Mouse (Mus musculus) megakaryocyte progenitor cell, adult 5-6 weeks (primary cell): Measurements from ENCODE around the gene Klhl15. TPM values are rescaled to one million over a fixed set of nuclear protein-coding genes. Genes with fewer than 3 reads are reported as not detected.

ENCODE experiments used
- ATAC-seq: replicated peaks from 2 replicates; pipeline ENCODE4 v1.8.0; 2016; ENCODE audit warnings: mild to moderate bottlenecking, moderate TSS enrichment, inconsistent platforms; ENCODE audit not compliant: poor library complexity
- total RNA-seq, 2 experiments: library from RNA; stranded (forward) in 1 of 2; stranded (reverse) in 1 of 2; fragments of 157-497, 149-512 nt in 1 of 2; fragments of 200-1000 nt in 1 of 2; gene quantifications; 2 replicates each; pipeline versions ENCODE4 v1.2.3 to v1.2.4; 2015 to 2017

Klhl15 gene
- total RNA-seq (2015) (13.4 and 15.6 TPM in 2 replicates), total RNA-seq (2017) (7.2 and 8.4 TPM in 2 replicates)

DNA sequence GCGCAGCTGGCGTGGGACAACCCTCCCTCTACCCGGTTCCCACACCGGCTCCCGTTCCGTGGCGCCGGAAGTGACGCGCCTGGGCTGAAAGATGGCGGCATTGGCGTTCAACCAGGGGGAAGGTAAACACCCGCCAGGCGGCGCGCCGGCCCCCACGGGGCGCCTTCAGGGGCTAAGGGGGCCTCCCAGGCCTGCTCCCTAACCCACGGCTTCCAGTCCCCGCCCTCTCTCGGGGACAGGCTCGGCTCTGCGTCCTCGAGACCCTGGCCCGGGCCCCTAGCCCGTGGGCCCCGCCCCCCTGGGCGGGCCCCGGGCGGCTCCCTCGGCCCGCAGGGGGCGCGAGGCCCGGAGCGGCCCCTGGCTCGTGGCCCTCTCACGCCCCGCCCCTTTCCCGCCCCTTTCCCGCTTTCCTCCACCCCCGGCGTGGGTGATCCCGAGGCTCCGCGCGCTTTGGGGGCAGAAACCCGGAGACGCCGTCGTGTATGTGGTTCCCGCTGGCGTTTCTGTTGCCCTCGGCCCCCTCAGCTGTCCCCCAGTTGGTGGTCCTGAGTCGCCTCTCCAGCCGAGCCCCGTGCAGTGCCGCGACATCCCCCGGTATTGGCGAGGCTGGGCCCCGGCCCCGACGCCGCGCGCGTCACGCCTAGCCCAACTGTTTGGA, at the start of gene Klhl15:
Klhl15 (plus strand) TSS at position 68 of the 658 bp plus-strand sequence.
- ATAC-seq, result peak; percentile 82

DNA sequence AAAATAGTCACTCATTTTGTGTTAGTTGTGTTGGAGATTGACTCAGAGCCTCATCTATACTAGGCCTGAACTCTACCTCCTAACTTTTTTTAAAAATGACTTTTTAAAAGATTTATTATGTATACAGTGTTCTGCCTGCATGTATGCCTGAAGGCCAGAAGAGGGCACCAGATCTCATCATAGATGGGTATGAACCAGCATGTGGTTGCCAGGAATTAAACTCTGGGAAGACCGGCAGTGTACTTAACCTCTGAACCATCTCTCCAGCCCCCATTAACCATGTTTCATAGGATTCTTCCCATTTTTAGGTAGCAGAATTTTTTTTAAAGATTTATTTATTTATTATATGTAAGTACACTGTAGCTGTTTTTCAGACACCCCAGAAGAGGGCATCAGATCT, 49.2 kb upstream of the Klhl15 start:
- ATAC-seq, result peak; percentile 50

DNA sequence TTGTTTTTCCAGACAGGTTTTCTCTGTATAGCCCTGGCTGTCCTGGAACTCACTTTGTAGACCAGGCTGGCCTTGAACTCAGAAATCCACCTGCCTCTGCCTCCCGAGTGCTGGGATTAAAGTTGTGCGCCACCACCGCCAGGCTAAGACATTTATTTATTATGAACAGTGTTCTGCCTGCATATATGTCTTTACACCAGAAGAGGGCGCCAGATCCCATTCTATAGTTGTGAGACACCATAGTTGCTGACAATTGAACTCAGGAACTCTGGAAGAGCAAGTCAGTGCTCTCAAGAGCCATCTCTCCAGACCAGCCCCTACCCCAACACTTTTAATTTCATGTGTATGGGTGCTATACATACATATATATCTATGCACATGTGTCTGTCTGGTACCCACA, 40.5 kb upstream of the Klhl15 start:
- peak; percentile 90 for ATAC-seq

DNA sequence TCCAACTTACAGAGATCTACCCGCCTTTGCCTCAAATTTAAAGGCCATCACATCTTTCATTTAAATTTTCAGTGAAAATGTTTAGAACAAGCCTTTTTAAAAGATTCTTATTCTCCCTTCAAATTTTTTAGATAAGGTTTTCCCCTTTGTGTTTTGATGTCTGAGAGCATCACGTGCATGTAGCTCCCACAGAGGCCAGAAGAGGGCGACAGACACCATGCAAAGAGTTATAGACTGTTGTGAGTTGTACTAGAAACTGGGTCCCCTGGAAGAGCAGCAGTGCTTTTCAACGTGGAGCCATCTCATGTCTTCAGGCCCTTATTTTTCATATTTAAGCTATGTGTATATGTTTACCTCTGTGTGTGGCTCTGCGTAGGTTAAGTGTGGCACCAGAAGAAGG, 36.6 kb upstream of the Klhl15 start:
- peak; percentile 83 for ATAC-seq

DNA sequence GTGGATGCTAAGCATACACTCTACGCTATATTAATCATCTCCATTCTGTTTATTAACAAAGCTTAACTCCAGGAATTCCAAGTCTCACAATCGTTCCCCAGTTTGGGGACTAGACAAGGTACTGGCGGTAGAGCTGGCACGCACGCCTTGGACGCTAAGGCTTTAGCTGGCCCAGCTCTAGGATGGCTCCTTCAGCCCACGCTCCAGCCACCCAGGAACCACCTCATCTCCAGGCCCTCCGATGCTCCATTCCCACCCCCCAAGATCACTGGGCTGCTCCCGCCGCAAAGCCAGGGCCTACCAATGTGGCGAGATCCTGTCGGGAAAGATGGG, 22.2 kb upstream of the Klhl15 start:
- no peak; the same call in 1 of the 2 replicates for ATAC-seq

DNA sequence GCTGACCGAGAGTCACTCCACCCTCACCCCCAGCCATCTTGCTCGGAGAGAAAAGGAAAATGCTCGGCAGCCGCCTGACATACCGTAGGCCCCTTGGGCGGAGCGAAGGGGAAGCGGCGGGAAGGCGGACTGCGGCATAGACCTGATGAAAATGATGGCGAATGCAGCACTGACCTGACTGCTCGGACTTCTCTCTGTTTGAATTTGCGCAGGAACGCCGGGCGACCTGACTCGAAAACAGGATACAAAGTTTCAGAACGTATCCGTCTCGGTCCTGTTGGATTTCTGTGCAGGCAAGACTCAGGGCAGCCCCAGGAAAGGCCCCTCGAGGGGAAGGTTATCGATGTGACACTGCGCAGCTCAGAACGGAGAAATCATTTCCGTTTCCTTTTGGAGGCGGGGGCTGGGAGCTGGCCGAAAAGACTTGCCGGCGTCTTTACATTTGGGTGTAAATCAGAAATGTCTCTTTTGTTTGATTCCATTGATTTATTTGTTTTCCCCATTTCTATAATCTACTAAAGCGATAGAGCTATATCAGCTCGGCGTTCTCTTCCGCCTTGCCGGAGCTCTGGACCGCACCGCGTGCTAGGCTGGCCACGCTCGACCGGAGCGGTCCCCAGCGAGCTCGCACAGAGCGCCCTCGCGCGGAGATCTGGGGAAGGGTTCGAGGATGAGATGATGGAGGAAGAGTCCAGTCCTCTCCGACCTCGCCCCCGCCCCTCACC, 21.6 kb upstream of the Klhl15 start, which contains the start of gene Eif2s3x:
Eif2s3x (minus strand) TSS at position 266 of the 725 bp plus-strand sequence.
- peak; percentile 90 for ATAC-seq

DNA sequence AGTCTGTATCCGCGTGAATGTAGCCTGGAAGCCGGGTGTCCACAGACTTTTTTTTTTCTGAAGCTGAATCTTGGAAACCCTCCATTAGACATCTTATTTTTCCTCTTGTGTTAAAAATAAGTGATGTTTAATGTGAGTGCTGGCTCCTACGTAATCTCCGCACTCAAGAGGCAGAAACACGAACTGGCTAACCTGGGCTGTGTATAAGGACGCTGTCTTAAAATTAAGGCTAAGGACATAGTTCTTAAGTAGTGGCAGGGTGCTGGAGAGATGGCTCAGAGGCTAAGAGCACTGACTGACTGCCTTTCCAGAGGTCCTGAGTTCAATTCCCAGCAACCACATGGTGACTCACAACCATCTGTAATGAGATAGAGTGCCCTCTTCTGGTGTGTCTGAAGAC, 21.0 kb upstream of the Klhl15 start:
- peak; percentile 20; the same call in 1 of the 2 replicates for ATAC-seq

DNA sequence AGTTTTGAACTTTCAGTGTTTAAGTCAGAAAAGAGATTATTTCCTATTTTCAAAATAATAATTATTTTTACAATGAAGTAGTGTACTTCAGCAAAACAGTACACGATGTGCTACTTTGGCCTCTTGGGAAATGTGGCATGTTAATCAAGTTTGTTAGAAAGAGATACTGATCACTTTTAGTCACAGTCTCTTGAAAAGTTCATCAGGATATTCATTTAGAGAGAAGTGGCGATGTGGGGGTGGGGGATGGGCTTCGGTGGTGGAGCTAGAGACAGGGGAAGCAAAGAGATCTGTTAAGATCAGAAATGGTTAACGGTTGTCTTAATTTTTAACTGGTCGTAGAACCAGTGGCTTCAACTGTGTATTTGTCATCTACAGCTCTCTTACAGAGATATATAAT, 967 bp upstream of the Klhl15 start:
- ATAC-seq, result no peak

DNA sequence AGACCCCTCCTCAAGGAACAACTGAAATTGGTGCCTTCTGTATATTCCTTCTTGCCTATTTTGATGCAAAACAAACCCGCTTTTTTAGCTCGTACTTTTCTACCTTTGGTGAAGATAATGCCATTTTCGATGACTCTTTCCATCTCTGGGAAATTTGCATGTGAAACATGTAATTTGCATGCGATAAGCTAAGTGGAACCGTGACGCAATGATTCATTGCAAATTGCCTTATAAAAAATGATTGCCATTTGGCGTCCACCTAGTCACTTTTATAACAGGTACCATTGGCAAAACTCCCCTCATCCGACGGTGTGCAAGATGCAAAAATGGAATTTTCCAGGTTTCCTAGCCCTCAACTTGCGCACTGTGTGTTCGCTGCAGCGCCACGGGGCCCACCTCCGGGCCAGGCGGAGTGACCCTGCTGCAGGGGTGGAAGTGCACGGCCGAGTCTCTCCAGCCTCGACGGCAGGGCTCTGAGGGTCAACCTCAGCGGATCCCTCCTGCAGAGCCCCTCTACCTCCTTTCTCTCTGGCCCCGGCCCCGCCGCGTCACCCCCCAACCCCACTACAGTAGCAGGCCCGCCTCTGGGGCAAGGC, 365 bp upstream of the Klhl15 start:
- 0 out of 2 replicates have a peak, but pooled peaks have one; percentile 21 for ATAC-seq

DNA sequence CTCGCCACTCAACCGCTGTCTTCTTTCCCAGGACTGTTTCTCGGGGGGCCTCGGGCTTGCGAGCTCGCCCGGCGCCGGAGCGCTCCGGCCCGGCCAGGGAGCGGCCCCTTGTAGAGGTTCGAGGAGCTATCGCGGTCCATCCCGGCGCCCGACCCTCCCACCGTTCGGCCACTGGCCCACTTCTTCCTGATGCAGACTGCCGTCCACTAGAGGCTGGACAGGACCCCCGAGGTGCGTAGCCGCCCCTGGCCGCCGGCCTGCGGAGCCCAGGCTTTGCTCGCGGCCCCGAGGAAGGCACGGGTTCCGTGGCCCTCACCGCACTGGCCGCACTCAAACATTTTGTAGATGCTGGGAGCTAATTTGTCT, 774 bp downstream of the Klhl15 start:
- no peak for ATAC-seq

DNA sequence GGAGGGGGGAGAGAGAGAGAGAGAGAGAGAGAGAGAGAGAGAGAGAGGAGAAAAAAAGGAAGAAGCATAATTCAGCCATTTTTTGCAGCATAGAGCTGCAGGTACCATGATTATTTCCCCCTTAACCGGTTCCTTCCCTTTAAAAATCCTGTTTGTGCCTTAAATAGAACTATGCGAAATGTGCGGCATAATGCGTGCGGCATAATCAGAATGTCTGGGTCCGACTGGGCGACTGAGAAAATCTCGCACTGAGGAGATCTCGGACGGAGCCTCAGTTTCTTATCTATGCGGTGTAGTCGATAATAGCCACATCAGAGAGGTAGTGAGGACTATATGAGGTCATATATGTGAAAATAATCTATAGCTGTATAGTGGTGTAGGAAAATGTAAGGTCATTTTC, 1.2 kb downstream of the Klhl15 start:
- no peak for ATAC-seq

DNA sequence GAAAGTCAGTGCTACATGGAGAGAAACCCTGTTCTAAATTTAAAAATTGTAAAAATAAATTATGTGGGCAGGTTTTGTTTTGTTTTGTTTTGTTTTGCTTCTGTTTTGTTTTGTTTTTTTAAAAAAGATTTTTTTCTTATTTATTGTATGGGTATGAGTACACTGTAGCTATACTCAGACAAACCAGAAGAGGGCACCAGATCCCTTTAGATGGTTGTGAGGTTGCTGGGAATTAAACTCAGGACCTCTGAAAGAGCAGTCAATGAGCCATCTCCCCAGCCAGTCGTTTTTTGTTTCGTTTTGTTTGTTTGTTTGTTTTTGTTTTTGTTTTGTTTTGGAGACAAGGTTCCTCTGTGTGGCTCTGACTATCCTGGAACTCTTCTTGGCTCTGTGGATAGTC, 54.5 kb downstream of the Klhl15 start:
- ATAC-seq, result peak; percentile 81

DNA sequence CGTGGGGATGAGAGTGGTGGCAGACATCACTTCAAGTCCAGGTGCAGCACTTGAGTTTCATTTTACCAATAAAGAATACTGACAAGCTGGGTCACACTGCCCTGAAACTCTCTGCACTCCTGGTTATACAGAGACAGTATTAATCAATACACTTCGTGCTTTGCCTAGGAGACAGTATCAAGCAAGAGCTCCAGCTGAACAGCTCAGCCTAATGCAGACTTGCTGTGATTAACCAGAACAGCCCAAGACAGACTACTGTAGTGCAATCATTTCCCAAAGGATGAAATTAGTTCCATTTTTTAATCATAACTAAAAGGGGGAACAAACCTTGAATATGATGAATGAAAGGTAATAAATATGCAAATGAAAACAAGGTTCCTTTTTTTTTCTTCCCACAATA, 68.5 kb downstream of the Klhl15 start:
- ATAC-seq, result no peak

DNA sequence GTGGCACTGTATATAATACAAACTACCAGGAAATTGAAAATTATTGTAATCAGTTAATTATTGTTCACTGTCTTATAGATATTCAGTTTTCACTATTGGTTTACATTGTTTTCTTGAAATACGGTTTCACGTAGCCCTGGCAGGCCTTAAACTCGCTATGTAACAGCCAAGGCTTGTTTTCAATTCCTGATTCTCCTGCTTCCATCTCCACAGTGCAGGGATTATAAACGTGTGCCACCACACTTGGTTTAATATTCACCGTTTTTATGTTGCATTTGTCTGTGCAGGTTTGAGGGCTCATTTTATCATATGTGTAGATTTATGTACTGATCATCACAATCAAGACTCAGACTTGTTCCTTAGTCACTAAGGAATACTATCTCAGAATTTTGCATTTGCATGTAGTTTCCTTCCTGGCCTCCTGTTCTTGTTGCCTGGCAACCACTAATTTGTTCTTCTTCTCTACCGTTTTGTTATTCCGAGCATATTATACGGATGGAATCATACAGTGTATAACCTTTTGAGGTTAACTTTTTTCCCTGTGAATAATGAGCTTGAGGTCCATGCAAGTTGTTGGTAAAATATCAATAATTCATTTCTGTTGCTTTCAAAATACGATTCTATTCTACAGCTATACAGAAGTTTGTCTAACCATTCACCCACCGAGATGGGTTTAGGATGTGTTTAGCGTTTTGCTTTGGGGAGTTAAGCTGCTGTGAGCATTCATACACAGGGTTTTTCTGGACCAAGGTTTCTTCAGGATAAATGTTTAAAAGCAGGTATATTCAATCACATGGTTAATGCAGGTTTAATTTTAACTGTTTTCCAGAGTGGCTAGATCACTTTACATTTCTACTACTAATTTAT, 86.9 kb downstream of the Klhl15 start:
- ATAC-seq, result no peak

Other genes starting within 250 kb of the Klhl15 start
- 47.2 and 47.8 TPM in 2 replicates for gene Zfx, start 110.9 kb upstream of the Klhl15 start, total RNA-seq (2015)
- gene Zfx, start 110.9 kb upstream of the Klhl15 start, total RNA-seq (2017), result 27.3 and 35.0 TPM in 2 replicates
- gene Eif2s3x, start 21.7 kb upstream of the Klhl15 start, total RNA-seq (2015), result 200 and 204 TPM in 2 replicates
- gene Eif2s3x, start 21.7 kb upstream of the Klhl15 start, total RNA-seq (2017), result 183 and 230 TPM in 2 replicates
- not detected in 2 replicates for gene Fam90a1b, start 132.2 kb downstream of the Klhl15 start, total RNA-seq (2015)
- gene Fam90a1b, start 132.2 kb downstream of the Klhl15 start, total RNA-seq (2017), result not detected in 2 replicates
- gene Apoo, start 132.5 kb downstream of the Klhl15 start, total RNA-seq (2015), result 41.3 and 41.5 TPM in 2 replicates
- gene Apoo, start 132.5 kb downstream of the Klhl15 start, total RNA-seq (2017), result 20.8 and 21.5 TPM in 2 replicates